Comparison of ENCODE assay signal across 12 mouse cellular contexts in the genomic region with DNA sequence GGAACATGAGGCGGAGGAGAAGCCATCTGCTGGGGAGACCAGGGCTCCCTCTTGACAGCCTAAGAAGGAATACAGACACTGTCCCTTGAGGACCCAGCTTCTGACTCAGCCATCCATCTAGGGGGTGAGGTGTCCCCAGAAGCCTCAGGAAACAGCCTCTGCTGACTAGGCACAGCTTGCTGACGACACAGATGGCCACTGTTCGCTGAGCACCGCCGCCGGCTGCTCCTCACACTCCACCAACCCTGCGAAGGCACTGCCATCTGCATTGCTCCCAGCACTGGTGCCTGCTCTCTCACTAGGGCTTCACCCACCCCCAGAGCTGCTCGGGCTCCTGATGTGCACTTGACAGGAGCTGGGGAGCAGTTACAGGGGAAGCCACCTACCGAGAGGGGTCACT. TPM values are rescaled to one million over a fixed set of nuclear protein-coding genes. Genes with fewer than 3 reads are reported as not detected.
DNase-seq lines count a peak whose midpoint lies in the region; ATAC-seq lines count a peak whose summit lies in the region.
"Had no signal": no experiment of that assay in that cellular context is flagged by ENCODE, and none has a peak within 500 bp of the region (broad histone marks: within the 10 kb centered on the region; RNA-seq: fewer than 3 reads in every experiment).

No protein-coding gene starts in this region.

- H3K4me2 ChIP-seq in forebrain, embryonic 14.5 days (ENCODE audit: low read length) = no peak overlapping the region
- H3K4me2 ChIP-seq in embryonic facial prominence, embryonic 14.5 days (ENCODE audit: low read depth, low read length) = no peak overlapping the region
- no peak overlapping the region for H3K4me2 ChIP-seq in neural tube, embryonic 15.5 days
- H3K4me2 ChIP-seq: embryonic facial prominence, embryonic 15.5 days; heart, embryonic 15.5 days; limb, embryonic 12.5 days; midbrain, embryonic 12.5 days had no signal

- no peak overlapping the region for H3K4me3 ChIP-seq in forebrain, embryonic 14.5 days (ENCODE audit: low read depth, low read length)
- no peak overlapping the region for H3K4me3 ChIP-seq in forebrain, embryonic 10.5 days
- H3K4me3 ChIP-seq in embryonic facial prominence, embryonic 14.5 days (ENCODE audit: low read depth, low read length) = no peak overlapping the region
- no peak overlapping the region for H3K4me3 ChIP-seq in neural tube, embryonic 15.5 days (replicated peaks)
- H3K4me3 ChIP-seq: embryonic facial prominence, embryonic 15.5 days; heart, embryonic 15.5 days; limb, embryonic 12.5 days; midbrain, embryonic 12.5 days had no signal

- H3K4me1 ChIP-seq in forebrain, embryonic 14.5 days (ENCODE audit: control insufficient read depth, insufficient read depth, low read length) = 0 out of 2 replicates have a peak, but pooled peaks cover 4% of the 10 kb centered on the region
- 0 out of 2 replicates have a peak, but pooled peaks cover 12% of the 10 kb centered on the region for H3K4me1 ChIP-seq in forebrain, embryonic 10.5 days
- H3K4me1 ChIP-seq in embryonic facial prominence, embryonic 14.5 days (ENCODE audit: control insufficient read depth, insufficient read depth, low read length) = no peaks in the 10 kb centered on the region
- no peaks in the 10 kb centered on the region for H3K4me1 ChIP-seq in neural tube, embryonic 15.5 days
- H3K4me1 ChIP-seq: embryonic facial prominence, embryonic 15.5 days; midbrain, embryonic 12.5 days had no signal

- H3K36me3 ChIP-seq in forebrain, embryonic 14.5 days (ENCODE audit: control insufficient read depth, insufficient read depth, low read length) = no peaks in the 10 kb centered on the region
- H3K36me3 ChIP-seq in forebrain, embryonic 10.5 days (replicated peaks) = no peaks in the 10 kb centered on the region
- H3K36me3 ChIP-seq in embryonic facial prominence, embryonic 14.5 days (ENCODE audit: control insufficient read depth, insufficient read depth, low read length) = 0 out of 2 replicates have a peak, but pooled peaks cover 10% of the 10 kb centered on the region
- H3K36me3 ChIP-seq in neural tube, embryonic 15.5 days = no peaks in the 10 kb centered on the region
- H3K36me3 ChIP-seq: embryonic facial prominence, embryonic 15.5 days; heart, embryonic 15.5 days; midbrain, embryonic 12.5 days had no signal

- ATAC-seq in forebrain, embryonic 14.5 days = peak; percentile 89
- ATAC-seq in embryonic facial prominence, embryonic 14.5 days (ENCODE audit: low read depth) = peak; percentile 28; the same call in 1 of the 2 replicates
- ATAC-seq in neural tube, embryonic 15.5 days (ENCODE audit: low FRiP score) = 0 out of 2 replicates have a peak, but pooled peaks have one; percentile 43

- DNase-seq in forebrain, embryonic 14.5 days (ENCODE audit: low spot score) = peak; percentile 70
- DNase-seq in forebrain, embryonic 10.5 days (ENCODE audit: extremely low spot score, low spot score) = no peak
- DNase-seq in embryonic facial prominence, embryonic 14.5 days (ENCODE audit: low spot score) = no peak
- DNase-seq in layer of hippocampus, adult 9-10 months (ENCODE audit: low spot score) = peak; percentile 35
- DNase-seq in urinary bladder, postnatal 10 days (ENCODE audit: low spot score) = no peak
- no peak for DNase-seq in embryo, embryonic 10 days (ENCODE audit: low spot score)
- no peak for DNase-seq in ovary, postnatal 14 days (ENCODE audit: low spot score)

- 0 out of 2 replicates have a peak overlapping the region, but pooled peaks have one; percentile 21 for H3K27ac ChIP-seq in forebrain, embryonic 14.5 days (ENCODE audit: low read depth, low read length)
- no peak overlapping the region for H3K27ac ChIP-seq in forebrain, embryonic 10.5 days
- H3K27ac ChIP-seq in embryonic facial prominence, embryonic 14.5 days (replicated peaks; ENCODE audit: low read depth, low read length) = no peak overlapping the region
- no peak overlapping the region for H3K27ac ChIP-seq in neural tube, embryonic 15.5 days (replicated peaks)
- H3K27ac ChIP-seq: embryonic facial prominence, embryonic 15.5 days; heart, embryonic 15.5 days; limb, embryonic 12.5 days; midbrain, embryonic 12.5 days had no signal

- 55% methylated on average over 9 of the region's 9 CpGs for WGBS in forebrain, embryonic 14.5 days
- 70% methylated on average over 9 of the region's 9 CpGs for WGBS in forebrain, embryonic 10.5 days
- 60% methylated on average over 9 of the region's 9 CpGs for WGBS in embryonic facial prominence, embryonic 14.5 days
- WGBS in neural tube, embryonic 15.5 days = 54% methylated on average over 9 of the region's 9 CpGs

- no peaks in the 10 kb centered on the region for H3K27me3 ChIP-seq in forebrain, embryonic 14.5 days (replicated peaks; ENCODE audit: control insufficient read depth, insufficient read depth, low read length)
- H3K27me3 ChIP-seq in forebrain, embryonic 10.5 days (ENCODE audit: poor library complexity, severe bottlenecking) = peaks cover 22% of the 10 kb centered on the region; the same call in 1 of the 2 replicates
- H3K27me3 ChIP-seq in embryonic facial prominence, embryonic 14.5 days (replicated peaks; ENCODE audit: control insufficient read depth, insufficient read depth, low read length) = no peaks in the 10 kb centered on the region
- H3K27me3 ChIP-seq in neural tube, embryonic 15.5 days (replicated peaks) = no peaks in the 10 kb centered on the region
- H3K27me3 ChIP-seq: embryonic facial prominence, embryonic 15.5 days had no signal

- no peaks in the 10 kb centered on the region for H3K9me3 ChIP-seq in forebrain, embryonic 14.5 days (replicated peaks; ENCODE audit: control insufficient read depth, low read length)
- H3K9me3 ChIP-seq in forebrain, embryonic 10.5 days = no peaks in the 10 kb centered on the region
- no peaks in the 10 kb centered on the region for H3K9me3 ChIP-seq in embryonic facial prominence, embryonic 14.5 days (ENCODE audit: control insufficient read depth, low read length)
- no peaks in the 10 kb centered on the region for H3K9me3 ChIP-seq in neural tube, embryonic 15.5 days (replicated peaks)
- H3K9me3 ChIP-seq: embryonic facial prominence, embryonic 15.5 days; heart, embryonic 15.5 days; limb, embryonic 12.5 days; midbrain, embryonic 12.5 days had no signal

- H3K9ac ChIP-seq in forebrain, embryonic 14.5 days (ENCODE audit: low read length) = no peak overlapping the region
- no peak overlapping the region for H3K9ac ChIP-seq in embryonic facial prominence, embryonic 14.5 days (ENCODE audit: low read depth, low read length)
- no peak overlapping the region for H3K9ac ChIP-seq in neural tube, embryonic 15.5 days (replicated peaks)
- H3K9ac ChIP-seq: embryonic facial prominence, embryonic 15.5 days; heart, embryonic 15.5 days; limb, embryonic 12.5 days; midbrain, embryonic 12.5 days had no signal

RNA-seq across cellular contexts. Expression of a gene that starts 38.5 kb away (rescaled TPM):
- polyA plus RNA-seq in forebrain, embryonic 14.5 days (2014; fragmentation: Nextera tagmentation; extraction: Ambion mirVana) = 9.8 and 10.5 TPM in 2 replicates
- 3.6 and 3.9 TPM in 2 replicates for polyA plus RNA-seq in forebrain, embryonic 10.5 days (2016; fragmentation: Nextera tagmentation; extraction: Ambion mirVana)
- polyA plus RNA-seq in embryonic facial prominence, embryonic 14.5 days (2014; fragmentation: Nextera tagmentation; extraction: Ambion mirVana) = 21.9 and 22.1 TPM in 2 replicates
- 3.7 and 4.5 TPM in 2 replicates for polyA plus RNA-seq in neural tube, embryonic 15.5 days (2015; fragmentation: Nextera tagmentation; extraction: Ambion mirVana)

Comparison
In these comparisons a context has a peak if more than half of its experiments do, and no peak if none do; other contexts are left out.
1. DNase-seq: peak in forebrain, embryonic 14.5 days (single experiment) and layer of hippocampus, adult 9-10 months (single experiment); none in forebrain, embryonic 10.5 days (single experiment), embryonic facial prominence, embryonic 14.5 days (single experiment), urinary bladder, postnatal 10 days (single experiment), embryo, embryonic 10 days (single experiment) and ovary, postnatal 14 days (single experiment).
2. ATAC-seq: peak in every context shown above with its lines; median percentile 89 in forebrain, embryonic 14.5 days; 43 in neural tube, embryonic 15.5 days; 28 in embryonic facial prominence, embryonic 14.5 days.